Mouse (Mus musculus) stomach, embryonic 14.5 days (tissue): ENCODE measurements at regions not wholly inside any gene's neighbourhood (a gene's known extent, or its start where the extent isn't known, plus 50 kb on each side); places are given as distances from the start of the nearest gene placed in this dataset.
A peak's percentile ranks its signal among the peaks of the same experiment; 100 is the strongest.

ENCODE experiments used
- ATAC-seq: fragments of 200-750 bp; cut with Nextera tagmentation; 2 replicates; pipeline ENCODE4 v1.8.0; 2017; ENCODE audit warnings: low read depth, moderate TSS enrichment; ENCODE audit not compliant: insufficient number of reproducible peaks, insufficient read depth, low FRiP score
- H3K27ac ChIP-seq: fragments of 300-500 bp; sonication (generic); 2 replicates; pipeline ENCODE4 v1.5.1; 2014; ENCODE audit warnings: mild to moderate bottlenecking, low read length, moderate library complexity, mixed read lengths
- H3K27me3 ChIP-seq: fragments of 300-500 bp; sonication (generic); 2 replicates; pipeline ENCODE4 v1.6.1; 2014; ENCODE audit warnings: low read length, control low read depth, mixed read lengths; ENCODE audit not compliant: control insufficient read depth, insufficient read depth
- H3K36me3 ChIP-seq: fragments of 300-500 bp; sonication (generic); 2 replicates; pipeline ENCODE4 v1.6.1; 2014; ENCODE audit warnings: mild to moderate bottlenecking, control low read depth, low read length, moderate library complexity, mixed read lengths; ENCODE audit not compliant: control insufficient read depth, insufficient read depth
- H3K4me1 ChIP-seq: fragments of 300-500 bp; sonication (generic); 2 replicates; pipeline ENCODE4 v1.6.1; 2014; ENCODE audit warnings: low read length, control low read depth, mixed read lengths; ENCODE audit not compliant: control insufficient read depth, insufficient read depth
- H3K4me2 ChIP-seq: fragments of 300-500 bp; sonication (generic); replicated peaks from 2 replicates; pipeline ENCODE4 v1.6.1; 2014; ENCODE audit warnings: low read depth, low read length, control low read depth
- H3K4me3 ChIP-seq: fragments of 300-500 bp; sonication (generic); 2 replicates; pipeline ENCODE4 v1.5.1; 2014; ENCODE audit warnings: low read depth, low read length, control low read depth
- H3K9ac ChIP-seq: fragments of 300-500 bp; sonication (generic); replicated peaks from 2 replicates; pipeline ENCODE4 v1.6.1; 2014; ENCODE audit warnings: low read depth, mild to moderate bottlenecking, control low read depth, low read length, moderate library complexity, mixed read lengths
- H3K9me3 ChIP-seq: fragments of 300-500 bp; sonication (generic); 2 replicates; pipeline ENCODE4 v1.6.1; 2016; ENCODE audit warnings: low read depth, low read length, control low read depth; ENCODE audit not compliant: control insufficient read depth
- WGBS: fragments of 180-500 bp; shearing (Covaris S2); extraction: QIAGEN DNeasy Blood & Tissue Kit; methylation state at CpG from one replicate; pipeline ENCODE4 v1.1.7; 2014; 5-methylcytosine and 5-hydroxymethylcytosine counted together

- Histone ChIP-seq H3K4me1 (no peaks in the 10 kb centered on the region), H3K4me3 (no peak overlapping the region), H3K4me2 (no peak overlapping the region), H3K27ac (no peak overlapping the region), H3K9ac (no peak overlapping the region), H3K36me3 (no peaks in the 10 kb centered on the region), H3K27me3 (no peaks in the 10 kb centered on the region), H3K9me3 (no peaks in the 10 kb centered on the region)
- WGBS = 77% methylated on average over 6 of the region's 6 CpGs
- ATAC-seq = no peak
Observed at GRCm38 (mm10) chr1:18583358-18584128, 318.6 kb upstream of the Defb41 start.

GRCm38 (mm10) chr1:18578625-18579024 is 313.7 kb upstream of the Defb41 start:
- H3K9ac ChIP-seq = no peak overlapping the region
- no peak overlapping the region for H3K4me3 ChIP-seq
- WGBS = 89% methylated on average over 2 of the region's 2 CpGs
- no peaks in the 10 kb centered on the region for H3K9me3 ChIP-seq
- H3K4me2 ChIP-seq = no peak overlapping the region
- H3K36me3 ChIP-seq = no peaks in the 10 kb centered on the region
- ATAC-seq = no peak
- H3K4me1 ChIP-seq = no peaks in the 10 kb centered on the region
- no peak overlapping the region for H3K27ac ChIP-seq
- H3K27me3 ChIP-seq = no peaks in the 10 kb centered on the region

- no peak overlapping the region for H3K4me3 ChIP-seq
- no peaks in the 10 kb centered on the region for H3K36me3 ChIP-seq
- H3K4me1 ChIP-seq = no peaks in the 10 kb centered on the region
- no peaks in the 10 kb centered on the region for H3K9me3 ChIP-seq
- no peak overlapping the region for H3K9ac ChIP-seq
- WGBS = 72% methylated on average over 2 of the region's 2 CpGs
- H3K27ac ChIP-seq = no peak overlapping the region
- no peak for ATAC-seq
- no peak overlapping the region for H3K4me2 ChIP-seq
- H3K27me3 ChIP-seq = no peaks in the 10 kb centered on the region
Observed at GRCm38 (mm10) chr1:18567086-18567485, 302.1 kb upstream of the Defb41 start.

GRCm38 (mm10) chr1:18551211-18551610 is 286.3 kb upstream of the Defb41 start:
- Histone ChIP-seq H3K9me3 (no peaks in the 10 kb centered on the region), H3K4me1 (no peaks in the 10 kb centered on the region), H3K4me3 (no peak overlapping the region), H3K9ac (no peak overlapping the region), H3K36me3 (no peaks in the 10 kb centered on the region), H3K4me2 (no peak overlapping the region), H3K27me3 (no peaks in the 10 kb centered on the region), H3K27ac (no peak overlapping the region)
- WGBS = 83% methylated on average over 2 of the region's 2 CpGs
- ATAC-seq = no peak

GRCm38 (mm10) chr1:18531702-18532101 is 266.8 kb upstream of the Defb41 start:
- Histone ChIP-seq H3K4me3 (no peak overlapping the region), H3K27ac (no peak overlapping the region), H3K9me3 (peaks cover 6% of the 10 kb centered on the region; the same call in 1 of the 2 replicates), H3K36me3 (no peaks in the 10 kb centered on the region), H3K4me2 (no peak overlapping the region), H3K27me3 (no peaks in the 10 kb centered on the region), H3K9ac (no peak overlapping the region), H3K4me1 (no peaks in the 10 kb centered on the region)
- WGBS = 80% methylated on average over 1 of the region's 1 CpGs
- 0 out of 2 replicates have a peak, but pooled peaks have one; percentile 58 for ATAC-seq

GRCm38 (mm10) chr1:18524485-18524884 is 259.5 kb upstream of the Defb41 start:
- Histone ChIP-seq H3K4me3 (no peak overlapping the region), H3K4me2 (no peak overlapping the region), H3K27me3 (no peaks in the 10 kb centered on the region), H3K4me1 (no peaks in the 10 kb centered on the region), H3K36me3 (no peaks in the 10 kb centered on the region), H3K27ac (no peak overlapping the region), H3K9me3 (no peaks in the 10 kb centered on the region), H3K9ac (no peak overlapping the region)
- WGBS = 65% methylated on average over 2 of the region's 2 CpGs
- no peak for ATAC-seq

GRCm38 (mm10) chr1:18522902-18523301 is 258.0 kb upstream of the Defb41 start:
- 62% methylated on average over 2 of the region's 2 CpGs for WGBS
- H3K4me3 ChIP-seq = no peak overlapping the region
- H3K27ac ChIP-seq = no peak overlapping the region
- no peaks in the 10 kb centered on the region for H3K9me3 ChIP-seq
- no peaks in the 10 kb centered on the region for H3K27me3 ChIP-seq
- no peak overlapping the region for H3K9ac ChIP-seq
- H3K36me3 ChIP-seq = no peaks in the 10 kb centered on the region
- ATAC-seq = no peak
- H3K4me2 ChIP-seq = no peak overlapping the region
- H3K4me1 ChIP-seq = no peaks in the 10 kb centered on the region

- no peak overlapping the region for H3K4me3 ChIP-seq
- no peak overlapping the region for H3K4me2 ChIP-seq
- 78% methylated on average over 3 of the region's 3 CpGs for WGBS
- no peak overlapping the region for H3K9ac ChIP-seq
- no peaks in the 10 kb centered on the region for H3K36me3 ChIP-seq
- no peaks in the 10 kb centered on the region for H3K9me3 ChIP-seq
- no peaks in the 10 kb centered on the region for H3K27me3 ChIP-seq
- no peak for ATAC-seq
- no peaks in the 10 kb centered on the region for H3K4me1 ChIP-seq
- H3K27ac ChIP-seq = no peak overlapping the region
Observed at GRCm38 (mm10) chr1:18512764-18513163, 247.8 kb upstream of the Defb41 start.

- WGBS = 76% methylated on average over 3 of the region's 3 CpGs
- Histone ChIP-seq H3K27me3 (no peaks in the 10 kb centered on the region), H3K4me1 (no peaks in the 10 kb centered on the region), H3K9me3 (no peaks in the 10 kb centered on the region), H3K27ac (no peak overlapping the region), H3K9ac (no peak overlapping the region), H3K4me2 (no peak overlapping the region), H3K4me3 (no peak overlapping the region), H3K36me3 (no peaks in the 10 kb centered on the region)
- no peak for ATAC-seq
Observed at GRCm38 (mm10) chr1:18498556-18498955, 233.6 kb upstream of the Defb41 start.
